Mouse (Mus musculus): ENCODE measurements around the gene Ctcf. TPM values are rescaled to one million over a fixed set of nuclear protein-coding genes. Genes with fewer than 3 reads are reported as not detected.

Ctcf gene
- polyA plus RNA-seq, 1 experiment from 2014 or later = 128 TPM

MicroRNA genes within 50 kb of the gene (microRNA counts, 519-probe panel; counts per million panel counts)
- 2,889 counts per million, percentile 33 among the panel's probes with 10 or more counts for microRNA mmu-miR-1966

Small RNAs within 50 kb of the gene (microRNA-seq; reads per million reads assigned to microRNA genes)
- not detected for gene Mir1966

Other genes starting within 250 kb of the Ctcf start
- not detected in 2 replicates for gene Kctd19, start 223.1 kb upstream of the Ctcf start, polyA plus RNA-seq (2014; fragmentation: Nextera tagmentation; extraction: Ambion mirVana)
- 0.26 TPM in 1 of 2 replicates, not detected in the other for gene Lrrc36, start 223.0 kb upstream of the Ctcf start, polyA plus RNA-seq (2014; fragmentation: Nextera tagmentation; extraction: Ambion mirVana)
- gene Tppp3, start 165.0 kb upstream of the Ctcf start, polyA plus RNA-seq (2014; fragmentation: Nextera tagmentation; extraction: Ambion mirVana) = 15.0 and 17.8 TPM in 2 replicates
- gene Zdhhc1, start 139.7 kb upstream of the Ctcf start, polyA plus RNA-seq (2014; fragmentation: Nextera tagmentation; extraction: Ambion mirVana) = 19.6 and 24.0 TPM in 2 replicates
- 64.2 and 71.0 TPM in 2 replicates for gene Hsd11b2, start 117.8 kb upstream of the Ctcf start, polyA plus RNA-seq (2014; fragmentation: Nextera tagmentation; extraction: Ambion mirVana)
- 71.7 and 81.5 TPM in 2 replicates for gene Atp6v0d1, start 70.5 kb upstream of the Ctcf start, polyA plus RNA-seq (2014; fragmentation: Nextera tagmentation; extraction: Ambion mirVana)
- 13.1 and 14.1 TPM in 2 replicates for gene Ripor1, start 31.3 kb upstream of the Ctcf start, polyA plus RNA-seq (2014; fragmentation: Nextera tagmentation; extraction: Ambion mirVana)
- gene Agrp, start 825 bp downstream of the Ctcf start, polyA plus RNA-seq (2014; fragmentation: Nextera tagmentation; extraction: Ambion mirVana) = 0.73 and 1.6 TPM in 2 replicates
- gene Carmil2, start 49.7 kb downstream of the Ctcf start, polyA plus RNA-seq (2014; fragmentation: Nextera tagmentation; extraction: Ambion mirVana) = 0.45 and 0.73 TPM in 2 replicates
- gene Acd, start 64.5 kb downstream of the Ctcf start, polyA plus RNA-seq (2014; fragmentation: Nextera tagmentation; extraction: Ambion mirVana) = 68.9 and 71.5 TPM in 2 replicates
- 14.6 TPM in 2 replicates for gene Pard6a, start 64.6 kb downstream of the Ctcf start, polyA plus RNA-seq (2014; fragmentation: Nextera tagmentation; extraction: Ambion mirVana)
- gene 4933405L10Rik, start 71.1 kb downstream of the Ctcf start, polyA plus RNA-seq (2014; fragmentation: Nextera tagmentation; extraction: Ambion mirVana) = 0.12 TPM in 1 of 2 replicates, not detected in the other
- 42.3 and 44.3 TPM in 2 replicates for gene Enkd1, start 71.6 kb downstream of the Ctcf start, polyA plus RNA-seq (2014; fragmentation: Nextera tagmentation; extraction: Ambion mirVana)
- 22.8 and 25.8 TPM in 2 replicates for gene Gfod2, start 122.1 kb downstream of the Ctcf start, polyA plus RNA-seq (2014; fragmentation: Nextera tagmentation; extraction: Ambion mirVana)
- 17.0 and 17.3 TPM in 2 replicates for gene Ranbp10, start 190.8 kb downstream of the Ctcf start, polyA plus RNA-seq (2014; fragmentation: Nextera tagmentation; extraction: Ambion mirVana)
- 0.14 and 0.15 TPM in 2 replicates for gene Tsnaxip1, start 191.2 kb downstream of the Ctcf start, polyA plus RNA-seq (2014; fragmentation: Nextera tagmentation; extraction: Ambion mirVana)
- gene Cenpt, start 216.7 kb downstream of the Ctcf start, polyA plus RNA-seq (2014; fragmentation: Nextera tagmentation; extraction: Ambion mirVana) = 48.8 and 55.2 TPM in 2 replicates
- 73.4 and 77.6 TPM in 2 replicates for gene Thap11, start 218.6 kb downstream of the Ctcf start, polyA plus RNA-seq (2014; fragmentation: Nextera tagmentation; extraction: Ambion mirVana)
- gene Nutf2, start 224.0 kb downstream of the Ctcf start, polyA plus RNA-seq (2014; fragmentation: Nextera tagmentation; extraction: Ambion mirVana) = 327 and 371 TPM in 2 replicates
- 44.2 and 51.3 TPM in 2 replicates for gene Edc4, start 244.3 kb downstream of the Ctcf start, polyA plus RNA-seq (2014; fragmentation: Nextera tagmentation; extraction: Ambion mirVana)

Data from limb, embryonic 11.5 days (tissue).